Mouse (Mus musculus): ENCODE data around the gene Cfap77.

Cfap77 gene

GRCm38 (mm10) chr2:28997161-28997834, 57.6 kb downstream of the Cfap77 start:
- DNase-seq (ENCODE audit: low spot score): no peak

- DNase-seq (ENCODE audit: low spot score): no peak
Observed at GRCm38 (mm10) chr2:28995436-28995835, 59.4 kb downstream of the Cfap77 start.

- DNase-seq (ENCODE audit: low spot score): no peak
Observed at GRCm38 (mm10) chr2:28994014-28994413, 60.9 kb downstream of the Cfap77 start.

- DNase-seq (ENCODE audit: low spot score): no peak
Observed at GRCm38 (mm10) chr2:28988781-28989180, 66.1 kb downstream of the Cfap77 start.

GRCm38 (mm10) chr2:28980080-28980910, 74.6 kb downstream of the Cfap77 start:
- no peak for DNase-seq (ENCODE audit: low spot score)

GRCm38 (mm10) chr2:28978461-28978860, 76.4 kb downstream of the Cfap77 start:
- no peak for DNase-seq (ENCODE audit: low spot score)

- peak; percentile 92 for DNase-seq (ENCODE audit: low spot score)
Observed at GRCm38 (mm10) chr2:28976635-28977034, 78.2 kb downstream of the Cfap77 start.

- no peak for DNase-seq (ENCODE audit: low spot score)
Observed at GRCm38 (mm10) chr2:28975604-28976003, 79.3 kb downstream of the Cfap77 start.

- peak; percentile 34 for DNase-seq (ENCODE audit: low spot score)
Observed at GRCm38 (mm10) chr2:28974520-28974919, 80.3 kb downstream of the Cfap77 start.

- peak; percentile 60 for DNase-seq (ENCODE audit: low spot score)
Observed at GRCm38 (mm10) chr2:28973832-28974450, 80.9 kb downstream of the Cfap77 start.

- no peak for DNase-seq (ENCODE audit: low spot score)
Observed at GRCm38 (mm10) chr2:28970424-28970823, 84.4 kb downstream of the Cfap77 start.

- DNase-seq (ENCODE audit: low spot score): no peak
Observed at GRCm38 (mm10) chr2:28968278-28968677, 86.6 kb downstream of the Cfap77 start.

- peak; percentile 21 for DNase-seq (ENCODE audit: low spot score)
Observed at GRCm38 (mm10) chr2:28966151-28966795, 88.6 kb downstream of the Cfap77 start.

GRCm38 (mm10) chr2:28963565-28963964, 91.3 kb downstream of the Cfap77 start:
- no peak for DNase-seq (ENCODE audit: low spot score)

- DNase-seq (ENCODE audit: low spot score): no peak
Observed at GRCm38 (mm10) chr2:28961636-28962035, 93.2 kb downstream of the Cfap77 start.

GRCm38 (mm10) chr2:28961024-28961585, 93.8 kb downstream of the Cfap77 start:
- no peak for DNase-seq (ENCODE audit: low spot score)

GRCm38 (mm10) chr2:28956874-28957273, 98.0 kb downstream of the Cfap77 start:
- no peak for DNase-seq (ENCODE audit: low spot score)

- no peak for DNase-seq (ENCODE audit: low spot score)
Observed at GRCm38 (mm10) chr2:28954595-28954994, 100.3 kb downstream of the Cfap77 start.

- peak; percentile 71 for DNase-seq (ENCODE audit: low spot score)
Observed at GRCm38 (mm10) chr2:28952981-28953380, 101.9 kb downstream of the Cfap77 start.

- DNase-seq (ENCODE audit: low spot score): no peak
Observed at GRCm38 (mm10) chr2:28946312-28946711, 108.6 kb downstream of the Cfap77 start.

GRCm38 (mm10) chr2:28945388-28945787, 109.5 kb downstream of the Cfap77 start:
- DNase-seq (ENCODE audit: low spot score): no peak
